ENCODE assay signal across 21 mouse cellular contexts in genomic region chr8:12768747-12769146, GRCm38 (mm10). TPM values are rescaled to one million over a fixed set of nuclear protein-coding genes. Genes with fewer than 3 reads are reported as not detected.
DNase-seq lines count a peak whose midpoint lies in the region; ATAC-seq and TF ChIP-seq lines count a peak whose summit lies in the region.
"Had no signal": no experiment of that assay in that cellular context is flagged by ENCODE, and none has a peak within 500 bp of the region (broad histone marks: within the 10 kb centered on the region; RNA-seq: fewer than 3 reads in every experiment).

No protein-coding gene starts in this region.

- H3K36me3 ChIP-seq in heart, embryonic 16.5 days (ENCODE audit: control insufficient read depth, insufficient read depth): no peaks in the 10 kb centered on the region
- H3K36me3 ChIP-seq: hindbrain, embryonic 12.5 days; midbrain, embryonic 15.5 days had no signal

- no peaks in the 10 kb centered on the region for H3K9me3 ChIP-seq in heart, embryonic 16.5 days (replicated peaks; ENCODE audit: control insufficient read depth, low read length)
- H3K9me3 ChIP-seq: forebrain, embryonic 10.5 days; hindbrain, embryonic 12.5 days; midbrain, embryonic 15.5 days had no signal

- no peak overlapping the region for H3K4me3 ChIP-seq in gastrocnemius, adult 2 months
- no peak overlapping the region for H3K4me3 ChIP-seq in heart, embryonic 16.5 days (ENCODE audit: low read length)
- H3K4me3 ChIP-seq: forebrain, embryonic 10.5 days; hindbrain, embryonic 12.5 days; midbrain, embryonic 15.5 days; myocyte had no signal

- TF ChIP-seq CTCF in gastrocnemius, adult 2 months (IDR thresholded peaks at IDR 0.05): no peak

- H3K27me3 ChIP-seq in heart, embryonic 16.5 days (ENCODE audit: control insufficient read depth, insufficient read depth, low read length): no peaks in the 10 kb centered on the region
- H3K27me3 ChIP-seq: hindbrain, embryonic 12.5 days; midbrain, embryonic 15.5 days had no signal

- H3K4me2 ChIP-seq in heart, embryonic 16.5 days (ENCODE audit: low read depth, low read length): no peak overlapping the region
- H3K4me2 ChIP-seq: hindbrain, embryonic 12.5 days; midbrain, embryonic 15.5 days had no signal

- intact Hi-C loops in gastrocnemius, adult 2 months (cut with DNase I): no loop called here
- intact Hi-C loops in heart, postnatal 36 days (cut with DNase I): no loop called here

- ATAC-seq in heart, embryonic 16.5 days (replicated peaks; ENCODE audit: extremely low read depth, insufficient read depth, low FRiP score): no peak
- ATAC-seq: CD4-positive, CD25-positive, alpha-beta regulatory T cell, adult 4 months; forebrain, postnatal 0 days; inflammation-experienced regulatory T-cells, adult 6 months; lung, postnatal 0 days; midbrain, embryonic 15.5 days had no signal

- no peak overlapping the region for H3K27ac ChIP-seq in gastrocnemius, adult 2 months
- 0 out of 2 replicates have a peak overlapping the region, but pooled peaks have one; percentile 21 for H3K27ac ChIP-seq in heart, embryonic 16.5 days (ENCODE audit: low read length)
- H3K27ac ChIP-seq: forebrain, embryonic 10.5 days; hindbrain, embryonic 12.5 days; midbrain, embryonic 15.5 days had no signal

- 35% methylated on average over 6 of the region's 6 CpGs for WGBS in heart, embryonic 16.5 days

- peaks cover 33% of the 10 kb centered on the region for H3K4me1 ChIP-seq in heart, embryonic 16.5 days (ENCODE audit: control insufficient read depth, insufficient read depth, low read length)
- H3K4me1 ChIP-seq: forebrain, embryonic 10.5 days; midbrain, embryonic 15.5 days had no signal

- peak; percentile 6 for DNase-seq in gastrocnemius, adult 2 months
- DNase-seq in gastrocnemius, postnatal 25 days: no peak
- DNase-seq in heart, postnatal 36 days: no peak
- DNase-seq in 3T3-L1 (ENCODE audit: low read depth, low spot score) (peak; percentile 75), NIH3T3 (ENCODE audit: low read depth) (peak; percentile 52)
- no peak for DNase-seq in urinary bladder, adult 2 months (ENCODE audit: low spot score)
- DNase-seq: adrenal gland, postnatal 25 days; forebrain, postnatal 0 days; heart, adult 18-20 months; kidney, adult 2 months; kidney, postnatal 10 days; liver; thymus, adult 2 months had no signal

- no peak overlapping the region for H3K9ac ChIP-seq in heart, embryonic 16.5 days (ENCODE audit: low read length)
- H3K9ac ChIP-seq: forebrain, postnatal 0 days; hindbrain, embryonic 12.5 days; midbrain, embryonic 15.5 days had no signal

RNA-seq across cellular contexts. Expression of gene Atp11a, which starts 11.9 kb away (rescaled TPM):
- total RNA-seq in gastrocnemius, adult 2 months (2021): 10 to 100 TPM; 27.1 to 30.9 TPM
- 10 to 100 TPM; 23.7 to 27.0 TPM for total RNA-seq in gastrocnemius, postnatal 25 days (2021)
- 10.8 and 13.2 TPM in 2 replicates for polyA plus RNA-seq in heart, embryonic 16.5 days (2015; fragmentation: Nextera tagmentation; extraction: Ambion mirVana)
- 10 to 100 TPM; 77.9 to 88.4 TPM for total RNA-seq in heart, postnatal 36 days (2021)
- 89.0 and 90.9 TPM in 2 replicates for polyA plus RNA-seq in urinary bladder, adult 2 months (2012; rRNA removed)

Comparison
In these comparisons a context has a peak if more than half of its experiments do, and no peak if none do; other contexts are left out.
1. DNase-seq: peak in gastrocnemius, adult 2 months (single experiment), 3T3-L1 (single experiment) and NIH3T3 (single experiment); none in gastrocnemius, postnatal 25 days (single experiment), heart, postnatal 36 days (0 of 2) and urinary bladder, adult 2 months (single experiment).